Mouse (Mus musculus) adrenal gland, adult 2 months (tissue): ENCODE measurements at regions not wholly inside any gene's neighbourhood (a gene's known extent, or its start where the extent isn't known, plus 50 kb on each side); places are given as distances from the start of the nearest gene placed in this dataset.

Source experiments
- DNase-seq: peaks from one replicate; pipeline ENCODE4 v3.0.0; 2021

GRCm38 (mm10) chr12:70763542-70763941, 61.8 kb upstream of the Frmd6 start:
- DNase-seq = no peak

DNA sequence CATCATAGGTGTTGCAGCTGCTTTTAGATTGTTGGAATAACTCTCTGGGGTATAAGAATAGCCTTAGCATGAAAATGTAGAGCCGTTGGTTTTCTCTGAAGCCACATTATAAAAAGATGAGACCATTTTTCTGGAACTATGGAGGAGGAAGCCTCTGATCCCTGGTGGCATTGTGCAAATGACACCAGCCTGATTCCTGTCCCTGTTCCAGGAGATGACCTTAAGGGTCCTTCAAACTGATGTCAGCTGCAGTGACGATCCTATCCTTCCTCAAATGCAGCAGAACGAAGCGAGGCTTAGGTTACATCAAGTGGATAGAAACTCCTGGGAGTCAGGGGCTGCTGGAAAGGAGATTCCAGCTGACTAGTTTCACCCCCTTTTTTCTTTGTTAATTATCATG, 59.0 kb upstream of the Frmd6 start:
- peak; percentile 40 for DNase-seq

DNA sequence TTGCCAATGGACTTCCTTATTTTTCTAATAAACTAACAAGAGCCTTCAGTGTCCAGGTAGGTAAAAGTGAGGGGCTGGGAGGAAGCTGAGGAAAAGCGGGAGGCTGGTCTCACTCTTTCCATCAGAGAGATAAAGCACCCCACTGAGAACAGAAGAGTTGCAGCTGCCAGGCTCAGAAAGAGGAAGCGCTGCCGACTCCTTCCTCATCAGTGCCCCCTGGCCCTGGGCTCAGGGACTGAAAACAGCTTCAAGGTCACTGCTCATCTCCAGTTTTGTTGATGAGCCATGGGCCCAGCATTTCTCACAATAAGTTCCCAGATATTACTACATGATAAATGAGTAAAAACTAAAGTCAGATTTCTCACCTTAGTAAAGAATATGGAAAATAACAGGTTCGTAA, 57.4 kb upstream of the Frmd6 start:
- no peak for DNase-seq

DNA sequence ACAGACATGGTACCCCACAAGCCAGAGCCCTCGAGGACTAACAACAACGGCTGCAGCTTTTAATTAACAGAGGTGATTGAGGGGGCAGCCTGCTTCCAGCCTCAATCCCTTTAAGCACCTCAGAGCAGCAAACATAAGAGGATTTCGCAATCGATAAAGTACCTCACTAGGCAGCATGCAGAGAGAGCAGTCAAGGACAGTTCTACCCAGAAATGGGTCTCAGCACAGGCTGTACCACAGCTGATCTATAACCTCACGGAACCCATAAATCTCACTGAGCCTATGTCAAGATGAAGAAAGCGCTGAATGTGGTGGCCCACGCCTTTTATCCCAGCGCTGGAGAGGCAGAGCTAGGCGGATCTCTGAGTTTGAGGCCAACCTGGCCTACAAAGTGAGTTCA, 56.6 kb upstream of the Frmd6 start:
- DNase-seq = peak; percentile 49

DNA sequence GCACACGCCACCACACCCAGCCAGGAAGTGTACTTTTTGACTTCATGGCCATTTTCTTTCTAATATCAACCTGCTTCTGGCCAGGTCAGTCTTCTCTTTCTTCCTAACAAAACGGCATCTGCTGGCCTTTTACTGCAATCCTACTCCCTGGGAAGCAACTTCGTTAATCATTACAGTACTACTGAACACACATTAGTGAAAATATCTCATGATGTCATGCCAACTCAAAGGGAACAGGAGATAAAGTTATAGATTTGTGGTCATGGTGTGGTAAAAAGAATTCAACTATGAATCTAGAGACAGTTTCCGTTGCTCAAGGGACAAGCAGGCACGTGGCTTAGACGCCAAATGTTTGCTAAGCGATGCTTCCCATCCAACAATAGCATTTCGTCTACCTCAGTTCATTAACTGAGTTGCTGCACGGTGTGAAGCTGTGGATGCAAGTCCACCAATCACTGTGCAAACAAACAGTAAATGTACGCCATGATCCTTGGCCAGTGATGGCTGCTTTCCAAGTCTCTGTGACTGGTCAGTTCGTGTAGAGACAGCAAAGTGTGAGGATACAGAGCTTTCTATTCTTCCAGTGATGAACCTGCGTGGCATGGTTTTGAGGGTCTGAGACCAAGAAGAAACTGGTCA, 55.7 kb upstream of the Frmd6 start:
- DNase-seq = no peak

- DNase-seq = no peak
Measured at GRCm38 (mm10) chr12:70774006-70774405, 51.3 kb upstream of the Frmd6 start.

- DNase-seq = no peak
Measured at GRCm38 (mm10) chr12:70774816-70775591, 50.3 kb upstream of the Frmd6 start.
